Mouse (Mus musculus) spleen, adult 2 months (tissue): ENCODE measurements around the gene Pla2g4f. TPM values are rescaled to one million over a fixed set of nuclear protein-coding genes. Genes with fewer than 3 reads are reported as not detected.

ENCODE experiments used
- DNase-seq, 2 experiments: peaks; one replicate each; pipeline versions ENCODE4 v3.0.0 to v3.0.0-alpha.2; 2012 to 2021; ENCODE audit warnings: low spot score in 2 of 2, low read depth in 1 of 2
- H3K27ac ChIP-seq: fragments of 200-500 bp; 2 replicates; pipeline ENCODE4 v1.5.1; 2012; ENCODE audit warnings: low read length, inconsistent platforms; ENCODE audit not compliant: insufficient read depth
- H3K27me3 ChIP-seq: fragments of 200-500 bp; 2 replicates; pipeline ENCODE4 v1.6.1; 2012; ENCODE audit warnings: mild to moderate bottlenecking, moderate library complexity, low read length, inconsistent platforms; ENCODE audit not compliant: control insufficient read depth, insufficient read depth
- H3K36me3 ChIP-seq: fragments of 200-500 bp; 2 replicates; pipeline ENCODE4 v1.6.1; 2012; ENCODE audit warnings: mild to moderate bottlenecking, low read length, inconsistent platforms; ENCODE audit not compliant: control insufficient read depth, insufficient read depth
- H3K4me1 ChIP-seq: fragments of 200-500 bp; 2 replicates; pipeline ENCODE4 v1.6.1; 2011; ENCODE audit warnings: inconsistent platforms; ENCODE audit not compliant: control insufficient read depth, insufficient read depth, insufficient read length
- H3K4me3 ChIP-seq: fragments of 200-500 bp; 2 replicates; pipeline ENCODE4 v1.5.1; 2011; ENCODE audit warnings: mild to moderate bottlenecking, inconsistent platforms; ENCODE audit not compliant: insufficient read depth, insufficient read length; ENCODE audit errors: extremely low read depth
- CTCF ChIP-seq: fragments of 200-500 bp; IDR thresholded peaks from 2 replicates; pipeline ENCODE4 v1.5.1; 2011; ENCODE audit warnings: mild to moderate bottlenecking, inconsistent platforms; ENCODE audit not compliant: insufficient read depth, insufficient read length, insufficient replicate concordance; ENCODE audit errors: extremely low read depth
- POLR2A ChIP-seq: fragments of 200-500 bp; IDR thresholded peaks from 2 replicates; pipeline ENCODE4 v1.6.1; 2011; ENCODE audit warnings: low read depth, low read length, inconsistent platforms
- WGBS: fragments of 180-500 bp; shearing (Covaris S2); methylation state at CpG from one replicate; pipeline ENCODE4 v1.1.7; 2018; 5-methylcytosine and 5-hydroxymethylcytosine counted together
- polyA plus RNA-seq: library from polyadenylated mRNA; depleted of rRNA; stranded (reverse); fragments of >200 nt; gene quantifications from 2 replicates; pipeline ENCODE4 v1.2.3, GENCODE M21; 2012; rRNA removed

The Pla2g4f gene
- polyA plus RNA-seq, result 0.49 and 1.1 TPM in 2 replicates

DNA sequence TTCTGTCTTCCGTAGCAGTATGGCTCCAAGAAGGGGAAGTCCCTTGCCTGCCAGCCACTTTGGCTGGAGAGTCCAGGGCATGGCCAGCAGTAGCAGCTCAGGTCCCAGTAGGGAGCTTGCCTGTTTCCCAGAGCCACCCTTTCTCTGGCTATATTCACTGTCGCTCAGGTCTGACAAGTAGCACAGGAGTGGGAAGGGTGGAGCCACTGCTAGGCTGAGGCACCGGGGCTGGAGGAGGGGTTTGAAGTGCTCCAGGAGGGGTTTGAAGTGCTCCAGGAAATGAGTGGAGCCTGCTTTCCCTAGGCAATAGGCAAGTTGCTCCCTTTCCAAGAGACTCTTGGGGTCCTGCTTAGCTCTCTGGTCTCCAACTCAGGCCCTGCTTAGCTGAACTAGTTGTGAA is at the start of gene Pla2g4f:
TSS of gene Pla2g4f (minus strand) at position 190 of the 400 bp plus-strand sequence.
- H3K4me1 ChIP-seq, result no peaks in the 10 kb centered on the region
- TF ChIP-seq CTCF (no peak), POLR2A (no peak)
- 66% methylated on average over 3 of the region's 3 CpGs for whole genome bisulfite sequencing
- H3K27ac ChIP-seq, result no peak within 1 kb of the TSS
- H3K36me3 ChIP-seq, result peaks cover 18% of the 10 kb centered on the region
- no peaks in the 10 kb centered on the region for H3K27me3 ChIP-seq
- no peak for DNase-seq
- no peak within 1 kb of the TSS for H3K4me3 ChIP-seq

DNA sequence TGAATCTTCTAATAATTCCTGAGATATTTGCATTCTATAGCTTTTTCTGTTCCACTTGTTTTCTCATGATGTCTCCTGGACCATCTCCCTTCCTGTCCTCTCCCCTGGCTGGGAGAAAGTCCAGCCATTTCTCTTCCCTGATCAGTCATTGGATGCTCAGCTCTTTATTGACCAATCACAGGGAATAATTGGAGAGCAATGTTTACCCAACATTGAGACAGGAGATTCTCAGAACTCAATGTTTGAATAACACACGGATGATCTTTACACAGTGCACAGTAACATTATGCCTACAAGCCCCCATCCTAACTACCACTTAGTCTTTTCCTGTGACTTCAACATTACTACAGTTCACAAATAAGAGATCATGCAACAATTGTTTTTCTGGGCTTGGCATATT is 46.5 kb upstream of the Pla2g4f start:
- DNase-seq, result no peak
- no peaks in the 10 kb centered on the region for H3K4me1 ChIP-seq
- H3K36me3 ChIP-seq, result peaks cover 29% of the 10 kb centered on the region
- H3K27me3 ChIP-seq, result no peaks in the 10 kb centered on the region; the same call in 1 of the 2 replicates
- TF ChIP-seq CTCF (no peak), POLR2A (no peak)
- no peak overlapping the region for H3K4me3 ChIP-seq
- H3K27ac ChIP-seq, result no peak overlapping the region
- 92% methylated on average over 1 of the region's 1 CpGs for WGBS

DNA sequence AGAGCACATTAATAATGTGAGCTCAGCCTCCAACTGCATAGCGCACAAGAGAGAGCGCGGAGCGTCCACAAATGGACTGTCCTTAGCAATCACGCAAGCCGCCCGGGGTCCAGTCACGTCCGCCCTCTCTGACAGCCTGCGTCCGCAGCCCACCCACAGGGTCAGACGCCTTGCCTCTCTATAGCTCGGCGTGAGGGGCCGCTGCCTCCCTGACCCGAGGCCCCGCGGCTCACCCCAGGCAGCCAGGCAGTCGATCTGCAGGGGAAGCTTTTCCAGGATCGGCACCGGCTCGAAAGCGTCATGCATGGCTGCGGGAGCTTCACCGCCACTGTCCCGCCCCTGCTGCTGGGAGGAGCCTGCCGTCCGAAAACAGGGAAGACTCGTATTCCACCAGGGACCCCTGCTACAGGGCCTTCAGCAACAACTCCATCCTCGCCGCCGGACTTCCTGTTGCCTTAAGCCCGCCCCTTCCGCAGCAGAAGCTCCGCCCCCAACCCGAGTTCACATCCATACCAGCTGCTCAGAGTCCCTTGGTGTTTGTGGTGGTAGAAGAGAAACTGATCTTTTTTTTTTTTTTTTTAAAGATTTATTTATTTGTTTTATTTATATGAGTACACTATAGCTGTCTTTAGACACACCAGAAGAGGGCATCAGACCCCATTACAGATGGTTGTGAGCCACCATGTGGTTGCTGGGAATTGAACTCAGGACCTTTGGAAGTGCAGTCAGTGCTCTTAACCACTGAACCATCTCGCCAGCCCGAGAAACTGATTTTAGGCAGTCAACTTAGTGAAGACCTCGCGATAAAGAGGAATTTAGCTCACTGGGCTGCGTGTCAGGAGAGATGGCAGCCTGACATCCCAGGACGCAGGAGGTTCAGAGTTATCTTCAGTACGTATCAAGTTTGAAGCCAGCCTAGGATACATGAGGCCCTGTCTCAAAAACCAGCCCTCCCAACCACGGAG is 39.0 kb upstream of the Pla2g4f start, which contains the start of gene Vps39:
TSS of gene Vps39 (minus strand) at position 456 of the 965 bp plus-strand sequence.
- Histone ChIP-seq H3K36me3 (peaks cover 8% of the 10 kb centered on the region), H3K4me1 (peaks cover 9% of the 10 kb centered on the region), H3K27ac (peak within 1 kb of the TSS; percentile 43; the same call in 1 of the 2 replicates), H3K4me3 (peak within 1 kb of the TSS; percentile 98), H3K27me3 (no peaks in the 10 kb centered on the region)
- WGBS, result 9% methylated on average over 44 of the region's 44 CpGs
- DNase-seq, result peak; percentile 65 to 85
- TF ChIP-seq POLR2A (peak; percentile 38; the same call in 1 of the 2 replicates), CTCF (no peak)

- Histone ChIP-seq H3K36me3 (peaks cover 7% of the 10 kb centered on the region), H3K4me1 (peaks cover 11% of the 10 kb centered on the region), H3K27me3 (no peaks in the 10 kb centered on the region), H3K27ac (no peak overlapping the region), H3K4me3 (no peak overlapping the region)
- DNase-seq, result no peak
- no peak for TF ChIP-seq CTCF
- no peak for TF ChIP-seq POLR2A
- 88% methylated on average over 5 of the region's 5 CpGs for WGBS
These were observed 37.4 kb upstream of the Pla2g4f start for GRCm38 (mm10) chr2:120351321-120351720.

DNA sequence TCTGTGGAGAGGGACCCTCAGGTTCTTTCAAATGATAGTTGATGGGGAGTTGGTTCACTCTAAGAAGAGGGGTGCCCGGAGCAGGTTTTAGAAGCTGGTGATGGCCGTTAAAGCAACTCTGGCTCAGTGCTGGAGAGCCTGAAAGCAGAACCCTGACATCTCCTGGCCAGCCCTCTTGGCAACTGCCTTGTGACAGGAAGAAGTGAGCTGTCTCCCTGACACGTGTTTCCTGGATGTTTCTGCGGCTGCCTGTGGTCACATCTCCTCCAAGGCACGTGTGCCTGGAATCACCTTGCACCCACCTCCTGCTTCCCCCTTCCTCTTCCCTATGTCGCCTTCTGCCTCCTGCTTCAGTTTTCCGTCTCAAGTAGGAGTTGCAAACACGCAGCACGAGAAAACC is 34.2 kb upstream of the Pla2g4f start:
- Histone ChIP-seq H3K27ac (no peak overlapping the region), H3K27me3 (no peaks in the 10 kb centered on the region), H3K36me3 (peaks cover 21% of the 10 kb centered on the region), H3K4me3 (no peak overlapping the region), H3K4me1 (peaks cover 11% of the 10 kb centered on the region)
- WGBS, result 12% methylated on average over 9 of the region's 9 CpGs
- DNase-seq, result no peak
- no peak for TF ChIP-seq CTCF
- no peak for TF ChIP-seq POLR2A

GRCm38 (mm10) chr2:120341741-120342140 is 27.8 kb upstream of the Pla2g4f start:
- Histone ChIP-seq H3K36me3 (peaks cover 48% of the 10 kb centered on the region), H3K27ac (no peak overlapping the region)
- 100% methylated on average over 1 of the region's 1 CpGs for WGBS

More at GRCm38 (mm10) chr2:120341741-120342140, 27.8 kb upstream of the Pla2g4f start:
- DNase-seq, result no peak
- Histone ChIP-seq H3K4me1 (no peaks in the 10 kb centered on the region), H3K4me3 (no peak overlapping the region), H3K27me3 (no peaks in the 10 kb centered on the region)
- TF ChIP-seq CTCF, result no peak
- TF ChIP-seq POLR2A, result no peak
